Mouse (Mus musculus) gastrocnemius, postnatal 10 days (tissue): Measurements from ENCODE around the gene Armc7. TPM values are rescaled to one million over a fixed set of nuclear protein-coding genes. Genes with fewer than 3 reads are reported as not detected.
A peak's percentile ranks its signal among the peaks of the same experiment; 100 is the strongest.

Experiments
- DNase-seq: peaks from one replicate; pipeline ENCODE4 v3.0.0; 2021; ENCODE audit warnings: mixed read lengths
- long read RNA-seq, 2 experiments: library from polyadenylated mRNA; stranded (forward); transcript quantifications; one replicate each; pipeline ENCODE4 v2.0.0; 2021
- total RNA-seq, 2 experiments: library from RNA; stranded (reverse); gene quantifications; 2 replicates each; pipeline ENCODE4 v1.2.3; 2021

The Armc7 gene
- total RNA-seq, result 1 to 10 TPM; 1.2 to 2.4 TPM
- long read RNA-seq, experiment 1, partial matches to known transcripts, result 0 of 2 reads
- long read RNA-seq, experiment 1, other reads (novel, unspliced or antisense), result 0 of 2 reads
- long read RNA-seq, experiment 2, partial matches to known transcripts, result 0 of 4 reads
- long read RNA-seq, experiment 2, other reads (novel, unspliced or antisense), result 0 of 4 reads

DNA sequence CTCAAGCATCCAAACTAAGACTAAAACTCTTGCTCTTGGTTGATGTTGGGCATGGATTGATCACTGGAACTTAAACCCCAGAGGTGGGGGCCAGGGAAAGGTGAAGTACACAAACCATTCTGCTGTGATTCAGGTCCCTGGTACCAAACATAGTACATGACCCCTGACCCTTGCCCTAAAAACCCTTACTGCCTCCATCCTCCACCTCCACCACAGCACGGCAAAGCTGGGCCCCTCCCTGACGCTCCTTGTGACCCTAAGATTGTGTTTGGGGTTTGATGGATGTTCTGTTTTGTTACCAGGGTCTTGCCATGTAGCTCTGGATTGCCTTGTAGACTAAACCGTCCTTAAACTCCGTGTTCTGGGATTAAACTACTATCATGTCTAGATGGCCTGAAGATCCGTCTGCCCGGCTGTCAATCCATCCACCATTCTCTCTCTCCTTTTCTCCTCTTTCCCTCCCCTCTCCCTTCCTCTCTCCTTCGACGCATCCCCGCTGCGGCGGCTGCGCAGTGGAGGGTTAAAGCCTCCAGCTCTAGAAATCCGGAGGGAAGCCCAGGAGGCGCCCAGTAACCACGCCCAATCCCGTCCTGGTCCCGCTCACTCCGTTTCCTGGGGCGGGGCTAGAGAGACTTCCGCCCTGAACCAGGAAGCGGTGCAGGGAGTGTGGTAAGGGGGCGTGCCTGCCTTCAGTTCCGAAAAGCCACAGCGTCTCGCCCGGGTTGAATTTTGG is at the start of gene Armc7:
Gene Armc7 (plus strand): TSS at position 643 of the 733 bp plus-strand sequence.
- DNase-seq, result peak; percentile 93

- DNase-seq, result no peak
These were observed 49.8 kb upstream of the Armc7 start for GRCm38 (mm10) chr11:115425671-115426070.

DNA sequence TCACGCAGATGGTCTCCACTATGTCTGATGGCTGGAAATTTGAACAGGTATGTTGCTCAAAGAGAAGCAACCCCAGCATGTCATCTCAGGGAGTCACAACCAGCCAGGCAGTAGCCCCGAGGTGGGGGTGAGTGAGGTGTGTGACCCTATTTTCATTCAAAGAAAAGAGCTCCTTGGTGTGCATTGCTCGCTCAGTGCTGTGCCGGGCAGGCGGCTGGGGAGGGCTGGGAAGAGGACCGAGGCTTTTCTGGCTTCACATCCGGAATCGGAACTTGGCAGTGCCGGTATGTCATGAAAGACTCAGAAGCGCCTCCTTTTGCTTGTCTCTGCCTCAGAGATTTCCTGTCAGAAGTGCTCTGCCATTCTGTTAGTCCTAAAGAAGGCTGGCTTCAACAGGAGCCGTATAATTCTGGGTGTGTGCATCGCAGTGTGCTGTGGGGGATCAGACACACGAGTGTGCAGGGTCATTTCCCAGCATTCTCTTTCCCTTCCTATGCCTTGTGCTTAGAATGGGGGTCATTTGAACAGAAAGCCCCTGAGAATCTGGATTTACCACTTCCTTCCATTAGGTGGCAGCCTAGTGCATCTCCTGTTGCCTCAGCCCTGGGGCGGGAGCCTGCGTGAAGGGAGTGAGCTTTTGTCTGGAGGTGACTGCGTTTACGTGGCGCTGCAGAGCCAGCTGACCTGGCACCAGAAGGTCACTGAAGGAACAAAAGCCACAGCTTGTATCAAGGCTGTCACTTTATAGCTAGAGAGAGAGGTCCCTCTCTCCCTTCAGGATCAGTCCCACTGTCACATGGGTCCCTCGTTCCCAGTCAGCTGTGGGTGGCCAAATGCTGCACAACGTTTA is 47.8 kb upstream of the Armc7 start:
- DNase-seq, result peak; percentile 62

DNA sequence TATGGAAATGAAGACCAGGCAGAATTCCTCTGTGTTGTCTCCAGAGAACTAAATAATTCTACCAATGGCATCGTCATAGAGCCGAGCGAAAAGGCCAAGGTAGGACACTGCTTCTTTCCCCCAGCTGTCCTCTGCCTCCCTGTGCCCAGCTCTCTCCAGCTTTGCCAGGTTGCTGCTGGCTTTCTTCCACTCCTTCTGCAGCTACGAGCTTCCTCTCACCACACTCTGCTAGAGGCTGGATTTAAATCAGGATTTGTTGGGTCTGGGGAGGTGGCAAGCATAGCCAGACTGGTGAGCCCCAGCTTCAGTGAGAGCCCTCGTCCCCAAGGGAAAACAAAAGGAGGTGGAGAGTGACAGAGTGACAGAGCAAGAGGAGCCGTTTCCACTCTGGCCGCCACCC is 46.2 kb upstream of the Armc7 start:
- DNase-seq, result peak; percentile 43

DNA sequence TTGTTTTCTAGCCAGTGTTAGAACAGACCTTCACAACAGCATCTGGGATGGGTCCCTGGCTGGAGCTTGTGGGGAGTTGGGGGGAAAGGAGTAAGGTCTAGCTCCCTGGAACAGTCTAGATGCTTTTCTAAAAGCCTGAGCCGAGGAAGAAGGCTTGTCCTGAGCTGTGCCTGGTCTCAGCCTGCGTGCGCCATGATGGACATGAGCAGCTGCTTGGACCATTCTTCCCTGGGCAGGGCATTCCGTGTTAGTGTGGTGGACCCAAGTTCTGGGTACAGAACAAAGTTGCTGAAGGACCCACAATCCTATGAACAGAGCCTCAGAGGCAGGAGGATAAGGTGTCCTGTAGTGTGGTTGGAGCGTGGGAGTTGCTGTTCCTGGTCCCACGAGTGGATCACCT is 44.9 kb upstream of the Armc7 start:
- DNase-seq, result no peak

- DNase-seq, result no peak
These were observed 42.7 kb upstream of the Armc7 start for GRCm38 (mm10) chr11:115432814-115433213.

DNA sequence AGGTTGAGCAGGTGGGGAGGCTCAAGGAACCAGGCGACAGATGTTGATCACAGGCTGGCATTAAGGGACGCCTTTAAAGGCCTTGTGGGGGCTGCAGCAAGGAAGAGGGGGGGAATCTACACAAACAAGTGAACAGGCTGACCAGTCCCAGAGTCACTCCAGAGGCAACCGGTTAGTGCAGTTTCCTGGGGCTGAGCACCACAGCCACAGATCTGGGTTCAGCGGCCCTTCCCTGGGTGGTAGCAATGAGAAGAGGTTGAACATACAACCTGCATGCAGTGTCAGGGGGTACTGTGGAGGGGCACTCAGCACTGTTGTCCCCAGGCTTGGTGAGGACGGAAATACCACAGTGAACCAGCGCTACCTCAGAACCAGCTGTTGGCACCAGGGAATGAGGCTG is 42.1 kb upstream of the Armc7 start:
- no peak for DNase-seq

GRCm38 (mm10) chr11:115435596-115436337 is 39.7 kb upstream of the Armc7 start:
- DNase-seq, result peak; percentile 41

DNA sequence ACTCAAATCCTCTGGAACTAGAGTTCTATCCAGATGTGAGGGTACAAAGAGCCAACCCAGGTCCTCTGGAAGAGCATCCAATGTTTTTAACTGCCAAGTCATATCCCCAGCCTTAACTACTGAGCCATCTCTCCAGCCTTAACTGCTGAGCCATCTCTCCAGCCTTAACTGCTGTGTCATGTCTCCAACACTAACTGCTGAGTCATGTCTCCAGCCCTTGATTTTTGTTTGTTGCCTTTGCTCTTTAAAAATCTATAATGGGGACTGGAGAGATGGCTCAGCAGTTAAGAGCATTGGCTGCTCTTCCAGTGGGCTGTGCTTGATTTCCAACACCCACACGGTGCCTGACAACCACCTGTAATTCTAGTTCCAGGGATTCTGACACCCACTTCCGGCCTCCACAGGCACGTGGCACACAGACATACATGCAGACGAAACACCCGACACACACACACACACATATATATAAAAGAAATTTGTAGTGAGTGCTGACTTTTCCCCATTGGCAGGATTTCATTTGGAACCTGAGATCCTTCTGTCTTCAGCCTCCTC is 37.8 kb upstream of the Armc7 start:
- no peak for DNase-seq

- no peak for DNase-seq
These were observed 36.1 kb upstream of the Armc7 start for GRCm38 (mm10) chr11:115439326-115439725.

DNA sequence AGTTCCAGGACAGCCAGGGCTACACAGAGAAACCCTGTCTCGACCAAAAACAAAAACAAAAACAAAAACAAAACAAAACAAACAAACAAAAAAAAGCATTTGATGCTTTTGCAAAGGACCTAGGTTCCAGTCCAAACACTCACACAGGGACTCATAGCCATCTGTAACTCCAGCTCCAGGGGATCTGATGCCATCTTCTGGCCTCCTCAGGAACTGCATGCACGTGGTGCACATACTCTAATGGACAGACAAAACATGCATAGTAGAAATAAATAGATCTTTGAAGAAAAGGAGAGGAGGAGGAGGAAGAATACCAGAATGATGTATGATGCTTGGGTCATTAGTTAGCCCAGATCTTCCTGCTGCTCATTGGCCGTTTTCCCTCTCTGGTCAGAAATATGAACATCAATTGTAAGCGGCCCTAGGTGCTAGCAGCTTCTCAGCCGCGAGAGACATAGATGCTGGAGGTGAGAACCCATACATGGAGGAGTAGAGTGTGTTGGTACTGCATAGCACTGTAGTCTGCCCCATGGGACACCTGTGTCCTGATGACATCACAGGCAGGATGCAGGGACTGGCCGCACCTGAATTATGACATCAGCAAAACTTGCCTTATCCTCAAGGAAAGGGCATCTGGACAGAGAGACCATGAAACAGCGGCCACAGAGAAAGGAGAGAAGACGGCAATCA is 35.4 kb upstream of the Armc7 start, which contains the start of gene Trim80:
Gene Trim80 (plus strand): TSS at position 640 of the 690 bp plus-strand sequence.
- no peak for DNase-seq

GRCm38 (mm10) chr11:115441417-115441816 is 34.0 kb upstream of the Armc7 start:
- DNase-seq, result no peak

DNA sequence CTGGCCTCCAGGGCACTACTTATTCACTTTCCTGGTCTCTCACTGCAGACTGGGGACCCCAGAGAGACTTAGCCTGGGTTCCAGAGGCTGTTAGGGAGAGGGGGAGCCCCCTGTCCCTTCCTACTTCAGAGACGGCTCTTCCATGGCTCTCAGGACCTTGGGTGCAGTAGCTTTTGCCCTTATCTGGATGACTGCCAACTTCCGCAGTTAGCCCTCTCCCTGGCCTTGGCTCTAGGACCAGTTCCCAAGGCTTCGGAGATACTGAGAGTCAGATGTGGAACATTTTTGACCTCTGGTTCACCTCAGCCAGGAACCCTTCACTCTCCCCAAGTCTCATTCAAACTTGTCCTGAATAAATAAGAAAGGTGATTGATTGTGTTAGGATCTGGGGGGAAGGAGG is 28.6 kb upstream of the Armc7 start:
- no peak for DNase-seq

DNA sequence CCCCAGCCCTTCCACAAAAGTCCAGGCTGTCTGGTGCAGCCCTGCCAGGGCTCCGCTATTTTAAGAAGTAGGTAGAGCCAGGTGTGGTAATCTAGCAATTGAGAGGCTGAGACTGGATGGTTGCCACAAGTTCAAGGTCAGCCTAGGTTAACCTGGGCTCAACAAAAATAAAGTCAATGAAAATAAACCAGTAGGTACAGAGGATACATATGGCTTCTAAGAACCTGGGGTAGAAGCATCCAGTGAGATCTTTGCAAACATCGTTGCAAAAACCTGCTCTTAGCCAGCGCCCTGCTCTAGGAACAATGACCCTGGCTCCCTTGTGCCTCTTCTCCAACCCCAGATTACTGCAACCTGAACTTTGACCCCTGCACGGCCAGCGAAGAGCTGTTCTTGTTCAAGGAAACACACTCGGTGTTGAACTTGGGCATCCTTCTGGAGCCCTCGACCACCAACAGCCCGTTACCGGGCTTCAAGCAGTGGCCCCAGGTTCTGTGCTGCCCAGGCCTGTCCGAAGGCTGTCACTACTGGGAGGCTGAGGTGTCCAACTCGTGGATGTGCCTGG is 28.1 kb upstream of the Armc7 start:
- DNase-seq, result no peak

DNA sequence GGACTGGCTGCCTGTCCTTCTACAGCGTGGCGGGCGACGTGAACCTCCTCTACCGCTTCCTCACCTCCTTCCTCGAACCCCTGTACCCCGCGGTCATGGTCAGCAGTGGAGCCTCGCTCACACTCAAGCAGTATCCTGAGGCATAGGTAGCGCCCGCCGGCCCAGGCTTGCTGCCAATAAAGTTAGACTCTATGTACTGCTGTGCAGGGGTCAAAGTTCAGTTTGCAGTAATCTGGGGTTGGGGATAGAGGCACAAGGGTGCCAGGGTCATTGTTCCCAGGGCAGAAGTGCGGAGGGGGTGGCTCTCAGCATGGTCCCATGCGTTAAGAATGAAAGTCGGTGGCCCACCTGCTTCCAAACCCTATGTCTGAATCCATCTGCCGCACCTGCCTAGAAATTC is 27.4 kb upstream of the Armc7 start:
- DNase-seq, result no peak

GRCm38 (mm10) chr11:115448998-115449397 is 26.5 kb upstream of the Armc7 start:
- no peak for DNase-seq

DNA sequence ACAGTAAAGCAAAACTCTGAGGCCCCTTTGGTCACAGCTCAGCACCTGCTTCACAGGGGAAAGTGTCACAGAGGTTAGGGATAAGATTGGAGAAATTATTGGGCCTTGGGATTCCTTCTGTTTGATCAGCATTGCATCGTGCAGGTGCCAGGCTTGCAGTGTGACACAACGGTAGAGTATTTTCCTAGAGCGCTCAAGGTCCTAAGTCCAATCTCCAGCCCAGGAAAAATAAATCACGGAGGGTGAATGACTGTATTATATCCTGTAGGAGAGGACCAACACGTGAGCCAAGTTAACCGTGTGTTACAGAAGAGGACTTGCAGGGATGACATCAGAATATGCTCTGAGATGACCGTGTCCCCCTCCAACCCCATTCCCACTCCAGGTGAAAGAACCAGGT is 25.3 kb upstream of the Armc7 start:
- DNase-seq, result no peak

GRCm38 (mm10) chr11:115451781-115452241 is 23.7 kb upstream of the Armc7 start:
- DNase-seq, result no peak

- DNase-seq, result no peak
These were observed 23.1 kb upstream of the Armc7 start for GRCm38 (mm10) chr11:115452281-115452860.

- no peak for DNase-seq
These were observed 22.2 kb upstream of the Armc7 start for GRCm38 (mm10) chr11:115453306-115453705.
